Mouse (Mus musculus): ENCODE data around the gene Fbxl3.
A peak's percentile ranks its signal among the peaks of the same experiment; 100 is the strongest.

The Fbxl3 gene

DNA sequence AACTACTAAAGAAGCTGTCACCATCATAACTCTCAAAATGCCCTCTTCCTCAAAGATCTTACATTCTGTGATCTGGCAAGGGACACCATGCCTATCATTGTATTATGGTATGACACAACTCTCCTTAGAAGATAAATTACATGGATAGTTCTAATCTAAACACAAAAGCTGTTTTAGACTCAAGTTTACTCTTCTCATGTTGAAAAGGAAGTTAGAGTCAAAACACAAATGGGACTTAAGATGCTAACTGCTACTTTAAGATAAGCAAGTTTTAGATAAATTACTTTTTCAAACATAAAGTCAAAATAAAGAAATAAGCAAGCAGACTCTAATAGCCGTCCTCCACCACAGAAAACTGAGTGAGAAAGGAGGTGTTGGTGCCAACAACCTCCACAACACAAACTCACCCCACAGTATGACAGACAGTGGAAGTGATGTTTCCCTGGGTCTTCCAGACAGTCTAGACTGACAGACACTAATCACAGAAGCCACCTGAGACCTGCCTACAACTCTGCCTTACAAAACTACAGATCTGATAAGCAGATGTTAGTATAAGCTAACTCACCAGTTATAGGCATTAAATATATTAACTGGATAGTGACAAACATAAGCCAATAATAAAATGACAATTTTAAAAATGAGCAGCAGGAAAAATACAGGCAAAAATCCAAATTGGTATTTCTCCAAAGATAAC lies 13.4 kb downstream of the Fbxl3 start:
- no peak for DNase-seq (ENCODE audit: low spot score)

DNA sequence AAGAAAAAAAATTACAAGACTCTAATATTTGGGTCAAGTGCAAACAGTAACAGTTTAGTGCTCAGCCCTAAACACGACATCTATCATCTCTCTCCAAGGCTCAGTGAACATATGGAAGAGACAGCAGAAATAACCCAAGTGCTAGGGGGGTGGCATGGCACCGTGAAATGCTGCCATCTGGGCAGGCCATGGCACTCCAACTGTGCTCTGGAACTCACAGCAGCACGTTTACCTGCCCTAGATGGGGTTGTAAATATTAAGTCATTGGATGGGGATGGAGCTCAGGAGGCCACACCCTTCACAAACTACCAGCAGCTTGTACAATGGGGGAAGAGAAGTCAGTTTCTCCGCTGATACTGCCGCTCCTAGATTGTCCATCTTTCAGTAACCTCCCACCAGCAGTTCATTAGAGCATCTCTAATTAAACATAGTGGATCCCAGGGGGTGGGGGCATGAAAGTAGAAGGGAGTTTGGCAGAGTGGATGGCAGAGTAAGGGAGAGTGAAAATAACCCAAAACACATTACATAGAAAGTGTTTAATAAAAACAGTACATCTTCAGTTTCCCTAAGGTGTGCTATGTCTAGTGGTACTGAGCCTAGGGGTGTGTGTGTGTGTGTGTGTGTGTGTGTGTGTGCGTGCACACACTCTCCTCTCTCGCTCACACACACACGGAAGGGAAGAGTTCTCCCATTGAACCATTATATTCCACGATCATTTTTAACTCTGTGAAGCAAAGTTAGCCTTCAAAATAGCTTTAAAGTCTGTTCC lies 20.0 kb downstream of the Fbxl3 start:
- DNase-seq (ENCODE audit: low spot score) = no peak

DNA sequence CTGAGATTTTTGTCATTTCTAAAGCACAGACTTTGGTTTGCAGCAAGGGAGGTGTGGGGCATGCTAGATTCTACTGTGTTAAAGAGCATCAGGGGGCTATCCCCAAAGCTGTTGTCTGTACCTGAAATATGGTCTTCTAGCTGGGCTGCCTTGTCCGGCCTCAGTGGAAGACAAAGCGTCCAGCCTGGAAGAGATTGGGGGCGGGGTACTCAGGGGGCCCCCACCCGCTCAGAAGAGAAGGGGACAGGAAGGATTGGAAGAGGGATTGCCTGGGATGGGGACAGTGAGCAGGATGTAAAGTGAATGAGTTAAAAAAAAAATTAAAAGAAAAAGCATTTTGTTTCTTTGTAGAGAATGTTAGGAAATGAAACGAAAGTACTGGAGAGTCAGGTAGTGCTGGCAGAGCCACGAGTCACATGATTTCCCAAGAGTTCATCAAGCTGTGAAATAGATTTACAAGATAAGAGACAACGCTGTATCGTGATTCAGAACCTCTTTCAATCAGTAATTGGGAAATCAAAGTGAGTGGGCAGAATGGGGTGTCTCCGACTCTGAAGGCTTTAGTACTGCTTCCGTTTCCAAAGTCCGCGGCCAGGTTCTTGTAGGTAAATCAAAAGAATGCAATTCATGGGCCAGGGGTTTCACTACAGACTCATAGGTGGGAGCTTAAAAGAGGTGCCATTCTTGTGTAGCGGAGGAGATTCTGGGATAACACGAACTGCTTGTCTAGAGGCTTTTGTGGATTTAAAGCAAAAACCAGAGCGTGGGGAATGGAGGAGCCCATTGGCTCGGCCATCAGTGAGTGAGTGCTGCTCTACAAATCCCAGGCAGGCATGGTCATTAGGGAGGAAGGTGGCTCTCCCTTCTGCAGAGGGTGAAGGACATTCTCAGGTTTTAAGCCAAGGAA lies 21.1 kb downstream of the Fbxl3 start:
- DNase-seq (ENCODE audit: low spot score) = no peak

DNA sequence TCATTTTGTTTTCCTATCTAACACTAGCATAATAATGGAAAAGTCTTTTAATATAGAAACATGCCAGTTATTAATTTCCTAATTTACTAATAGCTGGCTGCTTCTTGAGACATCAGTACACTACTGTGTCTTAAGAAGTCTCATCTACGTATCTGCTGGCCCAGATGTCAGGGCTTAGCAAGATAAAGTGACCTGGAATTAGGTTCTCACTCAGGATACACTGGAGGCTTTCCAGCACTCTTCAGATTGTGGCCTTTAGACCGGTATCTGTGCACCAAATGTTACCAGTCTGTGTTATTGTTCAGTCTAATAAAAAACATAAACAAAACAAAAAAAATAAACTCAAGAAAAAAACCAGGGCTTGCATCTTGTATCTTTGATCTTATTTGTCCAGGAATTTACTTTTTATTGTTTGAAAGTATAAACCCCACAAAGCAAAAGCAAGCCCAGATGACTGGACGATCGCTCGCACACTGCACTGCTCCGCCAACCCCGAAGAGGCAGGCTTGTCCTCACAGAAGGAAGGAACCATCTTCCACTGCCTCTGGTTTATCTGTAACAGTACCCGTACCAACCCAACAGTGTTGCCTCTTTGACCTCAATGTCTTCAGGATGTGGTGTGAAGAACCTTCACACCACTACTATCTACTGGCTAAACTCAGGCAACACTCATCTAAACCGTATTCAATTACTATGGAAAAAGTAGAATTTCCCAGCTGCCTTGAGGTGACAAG lies 21.9 kb downstream of the Fbxl3 start:
- no peak for DNase-seq (ENCODE audit: low spot score)

DNA sequence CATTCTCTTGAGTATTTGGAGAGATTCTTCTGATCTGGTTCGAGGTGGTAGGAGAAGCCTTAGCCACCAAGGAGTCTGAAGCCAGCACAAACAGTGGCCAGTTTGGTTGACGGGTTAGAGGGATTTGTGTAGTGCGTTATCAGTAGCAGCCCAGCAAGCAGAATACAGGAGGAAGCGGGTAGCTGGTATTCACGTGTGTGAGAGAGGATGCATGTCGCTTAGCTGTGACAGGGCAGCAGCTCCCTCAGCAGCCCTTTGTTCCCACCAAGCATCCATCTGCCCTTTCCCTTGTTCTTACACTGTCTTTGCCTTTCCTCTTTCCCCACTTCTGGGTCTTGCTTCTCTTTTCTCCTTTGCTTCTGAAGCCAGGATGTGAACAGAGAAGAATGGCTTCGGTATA lies 24.2 kb downstream of the Fbxl3 start:
- DNase-seq (ENCODE audit: low spot score) = no peak

DNA sequence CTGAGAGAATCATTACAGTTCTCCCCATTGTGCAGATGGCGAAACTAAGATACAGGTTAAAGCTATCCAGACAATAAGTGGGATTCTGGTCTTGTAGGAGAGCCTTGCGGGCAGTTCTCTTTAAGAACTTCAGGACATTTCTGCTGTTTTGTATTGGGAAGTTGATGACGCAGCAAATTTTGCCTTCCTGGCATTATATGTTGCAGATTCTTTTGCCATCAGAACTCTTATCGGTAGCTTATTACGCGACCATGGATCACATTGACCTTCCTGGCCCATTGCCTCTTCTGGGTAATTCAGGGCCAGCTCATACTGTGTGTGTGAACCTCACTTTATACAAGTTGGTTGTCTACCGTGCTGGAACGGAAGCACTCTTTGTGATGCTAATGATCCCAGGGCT lies 25.5 kb downstream of the Fbxl3 start:
- no peak for DNase-seq (ENCODE audit: low spot score)

DNA sequence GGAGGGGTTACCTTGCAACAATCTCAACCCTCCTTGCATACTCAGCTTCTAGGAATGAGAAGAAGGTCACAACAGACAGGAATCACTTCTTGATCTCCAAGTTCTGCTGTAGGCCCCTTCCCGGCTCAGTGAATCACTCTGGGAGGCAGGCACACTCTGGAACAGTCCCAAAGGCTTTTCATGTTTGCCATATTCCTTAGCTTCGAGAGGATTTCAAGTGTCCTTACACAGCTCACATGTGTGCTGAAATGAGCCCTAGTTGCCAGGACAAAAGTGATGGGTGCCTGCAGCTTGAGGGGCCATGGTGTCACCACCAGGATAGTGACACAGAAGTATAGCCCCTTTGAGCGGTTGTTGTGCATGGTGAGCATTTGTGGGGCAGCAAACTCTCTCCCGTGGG lies 26.6 kb downstream of the Fbxl3 start:
- no peak for DNase-seq (ENCODE audit: low spot score)

DNA sequence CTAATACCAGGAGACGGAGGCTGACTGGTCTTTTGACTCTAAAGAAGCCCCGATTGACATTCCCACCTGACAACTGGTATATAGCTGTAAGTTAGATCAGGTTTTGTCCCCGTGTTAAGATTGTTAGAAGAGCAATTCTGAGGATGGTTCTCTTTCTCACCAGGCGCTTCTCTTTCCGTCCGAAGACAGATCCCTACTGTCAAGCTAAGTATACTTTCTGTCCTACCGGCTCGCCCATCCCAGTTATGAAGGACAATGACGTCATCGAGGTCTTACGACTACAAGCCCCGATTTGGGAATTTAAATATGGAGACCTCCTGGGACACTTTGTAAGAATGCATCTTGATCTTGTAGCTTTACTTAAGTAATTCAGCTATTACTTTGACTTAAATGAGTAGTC lies 27.9 kb downstream of the Fbxl3 start:
- DNase-seq (ENCODE audit: low spot score) = no peak

DNA sequence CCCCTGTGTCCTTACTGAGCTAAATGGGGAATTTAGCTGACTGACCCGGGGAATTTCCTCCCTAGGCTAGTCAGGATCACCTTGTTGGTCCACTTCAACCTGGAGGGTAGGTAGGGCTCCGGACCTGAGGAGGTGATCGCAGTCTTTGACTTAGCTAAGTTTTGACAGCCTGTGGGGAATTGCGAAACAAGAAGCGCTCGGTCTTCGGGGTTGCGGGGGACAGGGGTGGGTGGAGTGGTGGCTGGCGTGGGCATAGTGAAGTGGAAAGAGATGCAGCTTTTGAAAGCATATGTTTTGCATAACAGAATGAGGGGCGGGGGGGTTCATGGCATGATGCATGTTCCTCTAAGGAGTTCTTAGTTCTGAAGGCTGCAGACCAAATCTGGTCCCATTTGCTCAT lies 28.6 kb downstream of the Fbxl3 start:
- no peak for DNase-seq (ENCODE audit: low spot score)

DNA sequence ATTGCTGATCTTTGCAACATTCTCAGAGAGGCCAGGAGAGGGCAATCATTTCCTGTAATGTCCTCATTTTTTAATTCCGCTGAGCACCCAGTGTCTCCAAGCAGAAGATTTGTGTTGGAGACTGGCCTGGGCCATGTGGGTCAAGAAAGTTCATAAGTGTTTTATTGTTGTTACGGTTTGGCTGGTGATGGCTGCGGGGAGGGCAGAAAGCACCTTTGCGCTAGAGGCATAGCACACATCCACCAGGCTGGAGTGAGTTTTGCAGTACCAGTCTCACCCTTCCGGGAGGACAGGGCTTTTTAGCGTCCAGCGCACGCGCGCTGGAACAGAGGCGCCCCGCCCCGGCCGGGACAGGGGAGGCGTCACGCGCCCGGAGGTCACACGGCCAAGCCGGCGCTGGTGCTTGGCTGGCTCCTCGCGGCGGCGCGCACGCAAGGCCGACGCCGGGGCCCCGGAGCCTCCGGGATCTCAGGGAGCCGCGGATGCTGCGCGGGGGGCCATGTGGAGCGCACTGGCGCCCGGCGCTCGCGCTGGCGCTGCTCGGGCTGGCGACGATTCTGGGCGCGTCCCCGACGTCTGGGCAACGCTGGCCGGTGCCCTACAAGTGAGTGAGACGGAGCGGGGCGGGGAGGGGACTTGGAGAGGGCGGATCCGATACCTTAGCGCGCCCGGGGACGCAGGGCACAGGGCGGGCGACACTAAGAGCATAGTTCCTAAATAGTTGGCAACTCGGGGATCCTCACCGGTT lies 29.3 kb downstream of the Fbxl3 start, which contains the start of gene Cln5:
TSS of gene Cln5 (plus strand) at position 353 of the 748 bp plus-strand sequence.
- peak; percentile 90 for DNase-seq (ENCODE audit: low spot score)

DNA sequence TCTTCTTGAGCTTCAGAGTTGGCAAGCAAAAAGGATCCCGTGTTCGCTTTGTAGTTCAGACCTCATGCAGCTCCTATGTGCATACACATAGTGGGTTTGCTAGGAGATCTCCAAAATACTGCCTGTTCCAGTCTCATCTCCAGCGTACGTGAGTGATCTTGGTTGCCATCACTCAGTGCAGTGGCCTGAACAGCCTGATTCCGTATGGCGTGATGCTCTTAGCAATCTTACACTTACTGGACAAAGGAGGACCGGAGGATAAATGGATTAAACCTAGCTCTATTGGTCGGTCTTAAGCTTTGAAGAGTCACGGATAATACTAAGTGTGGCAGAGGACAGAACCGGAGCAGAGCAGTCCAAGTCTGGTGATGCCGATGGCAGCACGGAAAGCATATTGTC lies 29.9 kb downstream of the Fbxl3 start:
- DNase-seq (ENCODE audit: low spot score) = no peak

DNA sequence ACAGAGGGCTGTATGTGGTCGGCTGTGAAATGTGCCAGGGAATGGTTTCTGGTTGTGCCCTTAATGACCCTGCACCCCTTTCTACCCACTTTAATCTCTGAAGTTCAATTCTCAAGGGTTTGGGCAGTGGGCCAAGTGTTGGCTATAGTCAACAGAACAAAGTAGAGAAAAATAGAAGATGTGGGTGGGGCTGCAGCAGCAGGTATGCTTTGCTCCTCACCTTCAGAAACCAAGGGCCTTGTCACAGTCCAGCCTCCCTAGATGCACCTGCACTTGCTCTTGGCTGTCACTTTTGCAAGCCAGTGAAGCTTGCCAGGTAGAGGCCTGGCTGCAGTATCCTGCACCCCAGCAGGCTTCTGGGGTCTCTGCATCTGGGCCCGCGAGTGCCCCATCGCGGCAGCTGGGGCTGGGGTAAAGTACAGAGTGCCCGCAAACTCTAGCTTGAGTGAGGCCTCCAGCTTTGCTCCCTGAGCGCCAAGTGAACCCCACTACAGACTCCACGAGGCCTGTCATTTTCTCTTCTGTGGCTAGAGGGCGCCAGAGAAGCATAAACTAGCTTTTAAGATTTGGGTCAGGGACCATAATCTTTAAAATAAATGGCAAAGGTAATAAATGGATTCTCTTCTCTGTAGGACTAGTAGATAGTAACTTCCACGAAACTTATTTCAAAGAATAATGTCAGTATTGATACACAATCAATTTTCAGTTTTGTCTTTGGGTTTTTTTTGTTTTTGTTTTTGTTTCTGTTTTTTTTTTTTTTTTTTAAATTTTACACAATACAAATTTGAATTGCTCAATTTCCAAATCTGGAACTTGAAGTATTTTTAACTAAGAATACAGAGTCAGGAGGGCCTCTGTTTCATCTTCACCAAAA lies 33.8 kb downstream of the Fbxl3 start:
- peak; percentile 74 for DNase-seq (ENCODE audit: low spot score)

DNA sequence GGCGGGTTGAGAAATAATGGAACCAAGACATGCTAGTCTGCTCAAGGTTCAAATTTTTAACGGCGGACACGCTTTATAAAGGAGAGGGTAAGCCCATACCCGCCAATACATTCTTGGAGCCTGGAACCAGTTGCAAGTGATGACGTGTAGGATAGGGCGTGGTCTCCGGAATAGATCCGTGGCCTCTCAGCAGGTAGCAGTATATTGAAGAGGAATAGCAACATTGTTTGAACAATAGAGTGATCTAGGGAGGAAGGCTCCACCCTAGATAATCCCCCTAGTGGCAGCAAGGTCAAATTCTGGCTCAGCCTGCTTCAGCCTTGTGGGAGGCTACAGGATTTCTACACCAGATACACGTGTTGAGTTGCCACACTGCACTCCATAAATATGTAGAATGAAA lies 39.9 kb downstream of the Fbxl3 start:
- DNase-seq (ENCODE audit: low spot score) = no peak

DNA sequence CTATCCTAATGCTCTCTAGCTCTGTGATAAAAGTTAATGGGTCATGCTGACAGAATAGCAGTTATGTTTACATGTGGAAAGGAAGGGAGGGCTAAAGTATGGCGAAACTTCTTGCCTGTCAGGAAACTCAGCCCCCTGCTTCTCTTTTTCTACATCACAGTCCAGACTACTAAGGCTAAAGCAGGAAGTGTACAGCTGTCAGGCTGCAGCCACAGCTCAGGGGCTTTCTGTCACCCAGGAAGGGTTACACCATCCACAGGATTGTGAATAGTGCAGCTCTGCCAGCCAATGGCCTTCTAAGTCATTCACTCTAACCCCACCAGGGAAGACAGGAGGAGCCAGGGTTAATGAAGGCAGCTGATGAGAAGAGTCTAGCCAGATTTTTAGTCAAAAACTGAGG lies 40.4 kb downstream of the Fbxl3 start:
- DNase-seq (ENCODE audit: low spot score) = no peak

DNA sequence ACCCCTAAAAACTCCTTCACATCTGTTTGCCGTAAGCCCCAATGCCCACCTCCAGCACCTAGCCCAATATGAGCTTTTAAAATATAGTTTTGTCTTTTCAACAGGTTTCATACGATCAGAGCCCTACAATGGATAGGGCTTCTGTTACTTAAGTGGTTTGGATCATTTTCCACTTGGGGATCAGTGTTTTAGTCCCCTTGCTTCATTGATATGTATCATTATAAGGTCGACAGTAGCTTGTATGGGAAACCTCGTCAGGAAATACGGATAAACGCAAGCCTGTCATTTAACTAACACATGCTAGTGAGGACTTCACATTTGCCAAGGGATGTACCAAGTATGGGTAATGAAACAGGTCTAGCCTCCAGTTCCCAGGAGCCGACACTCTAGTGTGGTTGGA lies 42.8 kb downstream of the Fbxl3 start:
- DNase-seq (ENCODE audit: low spot score) = no peak

DNA sequence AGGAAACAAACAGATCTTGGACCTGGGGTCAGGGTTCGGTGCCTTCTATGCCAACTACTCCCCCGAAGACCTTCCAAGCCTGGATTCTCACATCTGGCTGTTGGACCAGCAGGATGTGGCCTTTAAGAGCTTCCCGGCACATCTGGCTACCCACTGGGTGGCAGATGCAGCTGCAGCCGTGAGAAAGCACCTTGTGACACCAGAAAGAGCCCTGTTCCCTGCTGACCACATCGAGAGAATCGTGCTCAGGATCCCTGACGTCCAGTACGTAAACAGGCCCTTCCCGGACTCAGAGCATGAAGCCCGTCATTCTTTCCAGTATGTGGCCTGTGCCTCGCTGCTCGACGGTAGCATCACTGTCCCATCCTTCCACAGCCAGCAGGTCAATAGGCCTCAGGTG lies 44.6 kb downstream of the Fbxl3 start:
- no peak for DNase-seq (ENCODE audit: low spot score)

DNA sequence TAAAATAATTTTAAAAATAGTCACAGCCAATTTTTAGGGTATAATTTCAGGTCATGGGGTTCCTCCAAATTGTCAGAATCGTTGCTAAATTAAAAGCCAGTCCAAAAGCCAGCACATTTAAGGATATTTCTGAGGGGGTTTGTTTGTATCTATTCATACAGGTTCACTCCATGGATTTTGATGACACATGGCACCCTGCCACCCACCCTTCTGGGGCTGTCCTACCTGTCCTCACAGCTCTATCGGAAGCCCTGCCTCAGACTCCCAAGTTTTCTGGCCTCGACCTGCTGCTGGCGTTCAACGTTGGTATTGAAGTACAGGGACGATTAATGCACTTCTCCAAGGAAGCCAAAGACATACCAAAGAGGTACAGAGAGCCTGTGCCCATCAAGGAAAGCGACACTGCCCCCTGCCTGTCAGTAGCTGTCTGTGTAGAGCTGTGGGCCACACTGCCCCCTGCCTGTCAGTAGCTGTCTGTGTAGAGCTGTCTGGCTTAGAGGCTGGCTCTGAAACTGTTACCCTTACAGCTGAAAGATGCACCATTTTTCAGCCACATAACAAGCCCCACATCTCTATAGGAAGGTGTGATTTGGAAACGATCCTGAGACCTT lies 48.1 kb downstream of the Fbxl3 start:
- peak; percentile 62 for DNase-seq (ENCODE audit: low spot score)

DNA sequence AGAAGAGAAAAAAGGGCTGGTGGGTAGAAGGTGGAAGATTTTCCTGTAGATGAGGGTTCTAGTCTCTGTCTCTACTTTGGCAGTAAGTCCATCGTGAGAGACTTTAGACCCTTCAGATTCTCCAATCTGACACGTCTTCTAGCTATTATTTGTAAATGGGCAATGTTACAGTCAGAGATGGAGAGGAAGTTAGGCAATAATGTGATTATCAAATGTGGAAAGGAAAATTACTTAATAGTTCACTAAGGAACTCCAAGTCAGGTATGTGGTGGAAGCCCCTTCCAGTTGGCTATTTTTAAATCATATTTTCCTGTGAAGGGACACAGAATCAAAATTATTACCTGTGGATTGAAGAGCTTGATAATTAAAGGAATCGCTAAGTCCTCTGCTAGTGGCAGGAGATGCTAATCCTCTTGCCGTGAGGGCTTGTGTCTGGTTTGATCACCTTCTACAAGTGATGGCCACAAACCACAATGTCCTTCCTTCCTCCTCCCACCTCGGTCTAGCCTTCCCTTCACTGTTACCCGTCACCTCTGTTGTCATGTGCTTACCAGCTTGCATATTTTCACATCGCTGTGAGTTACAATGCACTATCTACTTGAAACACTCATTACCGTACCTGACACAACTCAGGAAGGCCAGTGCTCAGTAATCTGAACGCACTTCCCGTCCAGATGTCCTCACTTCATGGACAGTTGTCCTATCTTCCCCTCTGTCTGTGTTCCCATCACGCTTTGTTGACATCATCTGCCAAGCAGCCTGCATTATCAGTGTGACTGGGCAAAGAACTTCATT lies 50.9 kb downstream of the Fbxl3 start:
- DNase-seq (ENCODE audit: low spot score) = no peak

DNA sequence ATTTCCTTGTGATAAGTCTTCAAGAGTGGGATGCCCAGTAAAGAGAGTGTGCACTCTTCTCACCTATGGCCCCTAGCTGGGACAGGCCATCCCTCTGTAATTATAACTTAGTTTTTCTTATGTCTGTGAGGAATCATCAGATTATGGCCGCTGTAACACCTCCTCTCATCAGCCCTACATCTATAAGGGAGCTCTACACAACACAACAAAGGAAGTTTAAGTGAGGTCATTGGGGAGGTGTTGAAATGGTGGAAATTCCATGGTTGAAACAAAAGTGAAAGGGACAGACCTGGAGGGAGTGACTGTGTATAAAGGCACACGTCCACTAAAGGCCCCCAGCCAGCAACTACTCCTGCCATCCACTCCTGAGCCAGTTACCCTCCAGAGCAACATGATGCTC lies 52.7 kb downstream of the Fbxl3 start, which contains the start of gene Acod1:
TSS of gene Acod1 (plus strand) at position 301 of the 400 bp plus-strand sequence.
- no peak for DNase-seq (ENCODE audit: low spot score)
